Mouse (Mus musculus): ENCODE results near the gene Gm11020. TPM values are rescaled to one million over a fixed set of nuclear protein-coding genes. Genes with fewer than 3 reads are reported as not detected.

Gm11020 gene
- polyA plus RNA-seq (2014; fragmentation: Illumina TruSeq; extraction: RNeasy Lipid Tissue Mini Kit (QIAGEN cat#74804); ENCODE audit: low read depth, low replicate concordance), result not detected

DNA sequence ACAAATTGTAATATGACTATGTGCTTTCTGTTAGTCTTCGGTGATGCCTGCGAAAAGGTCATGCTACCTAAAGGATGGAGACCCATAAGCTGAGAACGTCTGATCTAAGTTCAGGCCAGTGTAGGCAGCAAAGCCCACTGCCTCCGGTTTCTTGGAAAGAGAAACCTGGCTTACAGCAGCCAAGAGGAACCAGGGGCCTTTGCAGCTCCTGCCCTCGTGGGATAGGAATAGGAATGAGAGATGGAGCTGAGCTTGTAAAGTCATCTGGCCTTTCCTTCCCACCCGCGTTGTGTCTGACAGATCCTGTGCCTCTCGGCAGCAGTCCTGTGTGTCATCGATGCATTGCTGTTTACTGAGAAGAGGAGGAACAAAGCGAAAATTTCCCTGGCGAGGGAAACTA lies at the start of gene Gm11020:
Gm11020 (plus strand) TSS at position 301 of the 400 bp plus-strand sequence.

DNA sequence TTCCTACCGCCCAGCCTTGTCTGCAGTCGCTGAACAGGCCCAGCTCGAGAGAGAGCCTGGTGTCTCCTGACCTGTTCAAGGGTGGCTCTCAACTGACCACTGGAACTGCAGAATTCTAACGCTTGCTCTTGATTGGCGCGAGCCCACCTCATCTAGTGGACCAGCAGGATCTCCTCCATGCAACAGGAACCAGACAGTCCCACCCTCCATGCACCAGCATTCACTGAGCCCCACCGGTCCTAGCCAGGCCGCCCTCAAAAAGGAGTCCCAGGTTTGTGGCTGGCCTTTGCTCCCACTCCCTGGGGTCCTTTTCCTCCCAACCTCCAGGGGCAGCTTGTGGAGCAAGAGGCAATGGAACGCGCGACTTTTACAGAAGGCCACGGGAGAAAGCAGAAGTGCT lies 28.3 kb upstream of the Gm11020 start, which contains the start of gene Cmtm2a:
Cmtm2a (minus strand) TSS at position 101 of the 400 bp plus-strand sequence.

DNA sequence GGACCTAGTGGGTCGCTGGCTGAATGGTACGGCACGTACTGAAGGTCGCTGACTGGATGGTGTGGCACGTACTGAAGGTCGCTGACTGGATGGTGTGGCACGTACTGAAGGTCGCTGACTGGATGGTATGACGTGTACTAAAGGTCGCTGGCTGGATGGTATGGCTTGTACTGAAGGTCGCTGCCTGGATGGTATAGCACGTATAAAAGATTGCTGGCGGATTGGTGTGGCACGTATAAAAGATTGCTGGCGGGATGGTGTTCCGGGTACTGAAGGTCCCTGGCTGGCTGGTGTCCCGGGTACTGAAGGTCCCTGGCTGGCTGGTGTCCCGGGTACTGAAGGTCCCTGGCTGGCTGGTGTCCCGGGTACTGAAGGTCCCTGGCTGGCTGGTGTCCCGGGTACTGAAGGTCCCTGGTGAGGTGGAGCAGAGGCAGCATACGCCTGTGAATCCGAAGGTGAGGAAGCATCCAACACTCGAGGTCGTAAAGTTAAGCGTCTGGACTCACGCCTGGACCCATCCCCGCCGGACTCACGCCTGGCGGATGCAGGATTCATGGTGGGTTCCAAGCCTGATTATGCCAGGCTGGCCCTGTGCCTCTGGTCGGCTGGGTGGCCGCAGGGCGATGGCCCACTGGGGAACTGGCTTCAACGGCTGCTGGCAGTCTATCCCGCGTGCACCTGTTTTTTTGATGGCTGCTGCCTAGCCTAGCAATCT lies 11.8 kb upstream of the Gm11020 start, which contains the start of the genes Gm45711 and Cmtm1:
Gm45711 (minus strand) TSS at position 641 of the 715 bp plus-strand sequence.
Cmtm1 (minus strand) TSS at position 705 of the 715 bp plus-strand sequence.

DNA sequence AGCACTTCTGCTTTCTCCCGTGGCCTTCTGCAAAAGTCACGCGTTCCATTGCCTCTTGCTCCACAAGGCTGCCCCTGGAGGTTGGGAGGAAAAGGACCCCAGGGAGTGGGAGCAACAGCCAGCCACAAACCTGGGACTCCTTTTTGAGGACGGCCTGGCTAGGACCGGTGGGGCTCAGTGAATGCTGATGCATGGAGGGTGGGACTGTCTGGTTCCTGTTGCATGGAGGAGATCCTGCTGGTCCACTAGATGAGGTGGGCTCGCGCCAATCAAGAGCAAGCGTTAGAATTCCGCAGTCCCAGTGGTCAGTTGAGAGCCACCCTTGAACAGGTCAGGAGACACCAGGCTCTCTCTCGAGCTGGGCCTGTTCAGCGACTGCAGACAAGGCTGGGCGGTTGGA lies 563 bp downstream of the Gm11020 start, which contains the start of gene Cmtm2b:
Cmtm2b (plus strand) TSS at position 301 of the 400 bp plus-strand sequence.

DNA sequence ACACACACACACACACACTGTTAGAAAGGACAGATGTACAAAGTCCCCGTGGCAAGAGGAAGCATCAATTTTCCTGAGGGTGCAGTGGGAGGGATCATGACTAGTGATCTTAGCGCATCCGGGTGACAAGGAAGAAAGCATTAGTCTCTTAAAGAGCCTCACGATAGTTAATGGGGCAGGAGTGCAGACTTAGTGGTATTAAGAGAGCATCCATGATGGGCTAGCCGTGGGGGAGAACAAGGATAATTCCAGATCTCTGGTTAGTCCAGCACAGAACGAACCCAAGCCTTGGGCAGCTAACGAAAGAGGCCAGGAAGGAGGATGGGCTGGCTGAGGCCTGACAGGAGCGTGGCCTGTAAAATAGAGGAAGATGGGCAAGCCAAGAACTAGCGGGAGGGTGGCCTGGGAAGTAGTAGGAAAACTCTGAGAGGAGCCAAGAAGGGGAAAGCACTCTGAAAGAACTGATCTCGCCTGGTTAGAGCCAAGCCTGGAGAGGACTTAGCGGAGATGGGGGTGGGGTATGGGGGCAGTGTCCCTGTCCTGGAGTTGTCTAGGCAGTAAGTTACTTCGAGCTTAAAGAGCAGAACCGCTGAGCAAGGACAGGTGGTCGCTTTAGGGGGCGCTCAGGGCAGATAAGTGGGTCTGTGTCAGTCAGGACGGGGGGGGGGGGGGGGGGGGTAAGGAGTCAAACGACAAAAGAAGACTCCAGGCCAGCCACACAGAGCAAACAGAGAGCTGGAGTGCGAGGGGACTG lies 18.0 kb downstream of the Gm11020 start, which contains the start of gene Cmtm3:
Cmtm3 (plus strand) TSS at position 182 of the 754 bp plus-strand sequence.

Other genes with a start within 250 kb of the Gm11020 start
- 8.2 TPM for gene Cdh5, start 219.9 kb upstream of the Gm11020 start, polyA plus RNA-seq (2014; fragmentation: Illumina TruSeq; extraction: RNeasy Lipid Tissue Mini Kit (QIAGEN cat#74804); ENCODE audit: low read depth, low replicate concordance)
- gene Bean1, start 151.1 kb upstream of the Gm11020 start, polyA plus RNA-seq (2014; fragmentation: Illumina TruSeq; extraction: RNeasy Lipid Tissue Mini Kit (QIAGEN cat#74804); ENCODE audit: low read depth, low replicate concordance), result not detected
- gene Tk2, start 73.0 kb upstream of the Gm11020 start, polyA plus RNA-seq (2014; fragmentation: Illumina TruSeq; extraction: RNeasy Lipid Tissue Mini Kit (QIAGEN cat#74804); ENCODE audit: low read depth, low replicate concordance), result 10.6 TPM
- gene Cklf, start 70.7 kb upstream of the Gm11020 start, polyA plus RNA-seq (2014; fragmentation: Illumina TruSeq; extraction: RNeasy Lipid Tissue Mini Kit (QIAGEN cat#74804); ENCODE audit: low read depth, low replicate concordance), result 5.4 TPM
- not detected for gene Cmtm2a, start 28.4 kb upstream of the Gm11020 start, polyA plus RNA-seq (2014; fragmentation: Illumina TruSeq; extraction: RNeasy Lipid Tissue Mini Kit (QIAGEN cat#74804); ENCODE audit: low read depth, low replicate concordance)
- gene Gm45711, start 11.5 kb upstream of the Gm11020 start, polyA plus RNA-seq (2014; fragmentation: Illumina TruSeq; extraction: RNeasy Lipid Tissue Mini Kit (QIAGEN cat#74804); ENCODE audit: low read depth, low replicate concordance), result not detected
- not detected for gene Cmtm1, start 11.4 kb upstream of the Gm11020 start, polyA plus RNA-seq (2014; fragmentation: Illumina TruSeq; extraction: RNeasy Lipid Tissue Mini Kit (QIAGEN cat#74804); ENCODE audit: low read depth, low replicate concordance)
- gene Cmtm2b, start 663 bp downstream of the Gm11020 start, polyA plus RNA-seq (2014; fragmentation: Illumina TruSeq; extraction: RNeasy Lipid Tissue Mini Kit (QIAGEN cat#74804); ENCODE audit: low read depth, low replicate concordance), result not detected
- gene Cmtm3, start 17.8 kb downstream of the Gm11020 start, polyA plus RNA-seq (2014; fragmentation: Illumina TruSeq; extraction: RNeasy Lipid Tissue Mini Kit (QIAGEN cat#74804); ENCODE audit: low read depth, low replicate concordance), result 4.6 TPM
- 64.5 TPM for gene Cmtm4, start 74.2 kb downstream of the Gm11020 start, polyA plus RNA-seq (2014; fragmentation: Illumina TruSeq; extraction: RNeasy Lipid Tissue Mini Kit (QIAGEN cat#74804); ENCODE audit: low read depth, low replicate concordance)
- gene Dync1li2, start 121.5 kb downstream of the Gm11020 start, polyA plus RNA-seq (2014; fragmentation: Illumina TruSeq; extraction: RNeasy Lipid Tissue Mini Kit (QIAGEN cat#74804); ENCODE audit: low read depth, low replicate concordance), result 50.3 TPM
- 0.81 TPM for gene Terb1, start 188.3 kb downstream of the Gm11020 start, polyA plus RNA-seq (2014; fragmentation: Illumina TruSeq; extraction: RNeasy Lipid Tissue Mini Kit (QIAGEN cat#74804); ENCODE audit: low read depth, low replicate concordance)
- 202 TPM for gene Nae1, start 213.1 kb downstream of the Gm11020 start, polyA plus RNA-seq (2014; fragmentation: Illumina TruSeq; extraction: RNeasy Lipid Tissue Mini Kit (QIAGEN cat#74804); ENCODE audit: low read depth, low replicate concordance)
- gene Car7, start 213.1 kb downstream of the Gm11020 start, polyA plus RNA-seq (2014; fragmentation: Illumina TruSeq; extraction: RNeasy Lipid Tissue Mini Kit (QIAGEN cat#74804); ENCODE audit: low read depth, low replicate concordance), result 0.36 TPM

Measured in kidney, adult 10 weeks (tissue).